Mouse (Mus musculus): ENCODE results near the gene Sik1.

- TF ChIP-seq CTCF (IDR thresholded peaks at IDR 0.05; ENCODE audit: control insufficient read depth, insufficient read depth, insufficient read length): no peak
- no peak for TF ChIP-seq MYOD1 (IDR thresholded peaks at IDR 0.05; ENCODE audit: control insufficient read depth, insufficient read length, low read depth)
- no peak for TF ChIP-seq USF1 (IDR thresholded peaks at IDR 0.05; ENCODE audit: low read depth)
Measured at GRCm38 (mm10) chr17:31850457-31850980, 5.1 kb downstream of the Sik1 start.
